Mouse (Mus musculus) kidney, adult 9 months (tissue): ENCODE measurements at regions not wholly inside any gene's neighbourhood (a gene's known extent, or its start where the extent isn't known, plus 50 kb on each side); places are given as distances from the start of the nearest gene placed in this dataset.

Experiments
- DNase-seq: peaks from one replicate; pipeline ENCODE4 v3.0.0; 2022

DNA sequence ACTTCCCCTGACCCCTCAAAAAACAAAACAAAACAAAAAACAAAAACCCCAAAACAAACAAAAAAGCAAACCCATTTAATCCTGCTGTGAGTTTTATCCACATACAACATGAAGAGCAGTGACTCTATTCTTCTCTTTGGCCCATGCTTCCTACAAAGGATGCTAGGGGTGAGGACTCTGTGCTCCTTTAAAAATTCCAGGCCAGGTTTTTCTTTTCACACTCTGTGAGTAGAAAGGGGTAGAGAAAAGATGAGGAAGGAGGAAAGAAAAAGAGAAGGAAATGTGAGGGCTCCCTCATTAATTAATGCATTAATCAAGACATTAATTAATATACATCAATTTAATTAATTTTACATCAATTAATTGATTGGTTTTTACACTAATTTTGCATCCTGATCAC, 82.9 kb upstream of the Phyhipl start:
- no peak for DNase-seq

DNA sequence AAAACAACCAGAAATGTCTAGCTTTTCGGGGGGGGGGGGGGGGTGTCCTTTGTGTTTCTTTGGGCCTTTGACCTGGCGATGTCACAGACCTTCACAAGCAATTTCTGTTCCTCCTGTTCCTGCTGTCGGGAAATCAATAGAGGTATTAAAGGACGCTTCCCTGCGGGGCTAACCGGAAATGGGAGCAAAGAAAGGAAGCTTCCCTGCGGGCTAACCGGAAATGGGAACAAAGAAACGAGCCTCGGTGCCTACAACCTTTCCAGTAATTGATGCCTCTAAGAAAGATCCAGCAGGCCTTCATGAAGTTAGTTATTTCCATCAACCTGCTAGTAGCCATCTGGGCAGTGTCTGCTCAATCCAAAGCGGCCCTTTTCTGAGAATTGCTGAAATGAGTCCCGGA, 78.2 kb upstream of the Phyhipl start:
- DNase-seq = no peak

DNA sequence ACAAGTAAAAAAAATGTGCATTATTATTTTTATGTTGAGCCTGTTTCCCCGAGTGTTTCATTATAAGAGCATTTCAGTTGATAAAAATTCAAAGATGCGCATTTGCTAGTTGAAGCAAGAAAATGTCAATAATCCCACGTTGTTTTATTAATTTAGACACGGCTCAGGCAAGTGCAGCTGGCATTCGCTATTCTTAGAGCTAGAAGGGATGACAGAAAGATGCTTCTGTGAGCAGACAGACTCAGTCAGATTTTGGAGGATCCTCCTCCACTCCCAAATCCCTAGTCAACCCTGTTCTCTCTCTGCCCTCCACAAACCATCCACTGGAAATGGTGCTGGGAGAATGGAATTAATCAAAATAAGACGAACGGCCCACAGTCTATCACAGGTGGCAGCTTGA, 77.7 kb upstream of the Phyhipl start:
- DNase-seq = no peak

GRCm38 (mm10) chr10:70725091-70725490, 69.3 kb upstream of the Phyhipl start:
- DNase-seq = no peak

DNA sequence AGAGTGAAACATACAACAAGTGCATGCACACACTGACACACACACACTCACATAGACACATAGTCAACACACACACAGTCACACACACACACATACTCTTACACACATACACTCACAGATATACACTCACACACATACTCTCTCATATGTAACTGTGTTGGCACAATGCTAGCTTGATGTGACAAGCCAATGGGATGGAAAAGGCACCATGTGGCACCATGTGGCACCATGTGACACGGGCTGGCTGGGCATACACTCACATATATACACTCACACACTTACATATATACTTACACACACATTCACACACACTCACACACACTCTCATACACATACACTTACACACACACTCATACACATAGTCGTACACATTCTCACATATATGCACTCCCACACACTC, 67.0 kb upstream of the Phyhipl start:
- DNase-seq = no peak

DNA sequence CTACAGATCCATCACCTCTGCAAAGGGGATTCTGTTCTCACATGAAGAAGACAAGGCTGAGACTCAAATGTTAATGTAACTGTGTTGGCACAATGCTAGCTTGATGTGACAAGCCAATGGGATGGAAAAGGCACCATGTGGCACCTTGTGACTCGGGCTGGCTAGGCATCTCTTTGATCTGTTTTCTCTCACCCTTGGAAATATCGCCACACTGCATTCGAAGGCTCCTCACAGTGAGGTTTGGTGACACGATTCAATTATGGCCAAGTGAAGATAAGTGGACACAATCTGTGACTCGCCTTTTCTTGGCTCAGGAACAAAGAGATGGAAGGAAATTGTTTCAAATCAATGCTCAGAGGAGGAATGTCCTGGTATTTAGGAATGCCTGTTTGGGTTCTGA, 66.6 kb upstream of the Phyhipl start:
- no peak for DNase-seq

DNA sequence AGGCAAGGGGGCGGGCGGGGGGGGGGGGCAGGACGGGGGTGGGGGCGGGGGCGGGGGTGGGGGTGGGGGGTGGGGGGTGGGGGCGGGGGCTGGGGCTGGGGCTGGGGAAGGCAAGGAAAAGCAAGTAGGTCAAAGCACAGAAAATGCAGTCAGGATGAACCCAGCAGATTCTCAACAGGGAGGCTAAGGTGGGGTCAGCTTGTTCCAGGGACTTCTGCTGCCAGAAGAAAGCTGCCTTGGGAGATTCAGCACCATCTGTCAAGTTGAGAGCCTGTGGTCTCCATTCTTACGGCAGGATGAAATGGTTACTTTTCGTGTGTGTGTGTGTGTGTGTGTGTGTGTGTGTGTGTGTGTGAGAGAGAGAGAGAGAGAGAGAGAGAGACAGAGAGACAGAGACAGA, 61.7 kb upstream of the Phyhipl start:
- no peak for DNase-seq

DNA sequence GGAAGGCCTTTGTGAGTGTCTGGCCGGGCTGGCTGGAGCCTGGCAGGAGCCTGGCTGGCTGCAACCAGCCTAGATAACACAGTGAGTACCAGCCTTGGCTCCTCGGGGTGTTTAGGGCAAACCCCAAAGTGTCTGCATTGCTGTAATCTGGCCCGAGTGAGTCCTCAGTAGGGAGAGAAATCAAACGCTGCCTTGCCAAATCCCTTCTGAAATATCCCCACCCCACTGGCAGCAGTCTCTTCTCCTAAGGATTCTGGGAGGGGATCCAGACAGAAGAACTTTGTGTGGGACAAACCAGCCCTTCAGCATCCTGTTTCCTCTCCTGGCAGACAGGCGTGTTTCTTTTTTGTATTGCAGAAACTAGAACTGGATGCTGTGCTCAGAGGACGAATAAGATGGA, 61.3 kb upstream of the Phyhipl start:
- DNase-seq = no peak

DNA sequence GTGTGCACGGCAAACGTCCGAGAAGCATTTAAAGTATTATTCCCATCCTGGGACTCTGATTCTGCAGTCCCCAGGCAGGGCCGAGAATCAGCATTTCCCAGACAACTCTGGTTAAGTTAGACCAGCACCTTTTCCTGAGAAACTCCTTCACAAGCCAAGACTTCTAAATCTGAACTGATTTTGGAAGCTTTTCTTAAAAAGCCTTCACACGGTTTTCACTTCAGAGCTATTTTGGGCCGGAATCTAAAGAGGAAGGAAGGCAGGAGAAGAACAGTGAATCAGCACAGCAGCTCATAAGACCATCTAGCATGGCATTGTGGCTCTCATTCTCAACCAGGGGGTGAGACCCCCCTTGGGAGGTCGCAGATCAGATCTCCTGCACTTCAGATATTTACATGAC, 57.5 kb upstream of the Phyhipl start:
- no peak for DNase-seq

GRCm38 (mm10) chr10:70708806-70709205, 53.0 kb upstream of the Phyhipl start:
- DNase-seq = no peak
